Mouse (Mus musculus): ENCODE data around the gene Chn1. TPM values are rescaled to one million over a fixed set of nuclear protein-coding genes. Genes with fewer than 3 reads are reported as not detected.

The Chn1 gene
- total and polyA plus RNA-seq, 3 experiments, result 5.0 to 14.1 TPM; not detected in 1

- no peaks in the 10 kb centered on the region for H3K79me2 ChIP-seq (ENCODE audit: control insufficient read depth, insufficient read depth, low read length, poor library complexity)
- H3K36me3 ChIP-seq (ENCODE audit: control insufficient read depth in 1 of 2, insufficient read depth in 2 of 2, low read length in 2 of 2), result peaks cover 0 to 12% of the 10 kb centered on the region in 2 experiments; a peak in 2 of 4 replicates
- no peak overlapping the region for H3K27ac ChIP-seq (ENCODE audit: control insufficient read depth, low read depth, low read length)
- no peak for DNase-seq (ENCODE audit: low read depth, low spot score)
- TF ChIP-seq TAL1 (IDR thresholded peaks at IDR 0.05; ENCODE audit: low read length), result no peak
- no peak for TF ChIP-seq GABPA (IDR thresholded peaks at IDR 0.05; ENCODE audit: low read depth, low read length)
- TF ChIP-seq BHLHE40 (IDR thresholded peaks at IDR 0.05; ENCODE audit: borderline replicate concordance, low read depth, low read length), result no peak
- no peak for TF ChIP-seq EP300 (IDR thresholded peaks at IDR 0.05; ENCODE audit: low read depth in 1 of 2, low read length in 2 of 2)
- no peak for TF ChIP-seq ZNF384 (IDR thresholded peaks at IDR 0.05; ENCODE audit: low read depth, low read length)
- no peak for TF ChIP-seq CHD2 (IDR thresholded peaks at IDR 0.05; ENCODE audit: low read length)
- TF ChIP-seq ETS1 (IDR thresholded peaks at IDR 0.05; ENCODE audit: low read depth, low read length), result no peak
- TF ChIP-seq TBP (IDR thresholded peaks at IDR 0.05; ENCODE audit: low read depth, low read length), result no peak
- no peak for TF ChIP-seq E2F4 (IDR thresholded peaks at IDR 0.05; ENCODE audit: borderline replicate concordance, low read depth, low read length)
- TF ChIP-seq CHD1 (IDR thresholded peaks at IDR 0.05; ENCODE audit: low read depth, low read length), result no peak
- no peak for TF ChIP-seq USF2 (IDR thresholded peaks at IDR 0.05; ENCODE audit: borderline replicate concordance in 1 of 2, insufficient read depth in 1 of 2, low read depth in 1 of 2, low read length in 2 of 2)
- TF ChIP-seq ZC3H11A (IDR thresholded peaks at IDR 0.05; ENCODE audit: low read depth, low read length), result no peak; the same call in 1 of the 2 replicates
- no peak for TF ChIP-seq SMC3 (IDR thresholded peaks at IDR 0.05; ENCODE audit: low read depth, low read length)
- TF ChIP-seq MAX (IDR thresholded peaks at IDR 0.05; ENCODE audit: low read length), result no peak
- TF ChIP-seq POLR2AphosphoS5 (IDR thresholded peaks at IDR 0.05; ENCODE audit: borderline replicate concordance, low read depth, low read length), result no peak
- no peak for TF ChIP-seq MXI1 (IDR thresholded peaks at IDR 0.05; ENCODE audit: low read depth, low read length)
- TF ChIP-seq MYB (IDR thresholded peaks at IDR 0.05; ENCODE audit: low read depth, low read length), result no peak
- no peak for TF ChIP-seq CTCF (IDR thresholded peaks at IDR 0.05 in 2 of 3, conservative IDR thresholded peaks at IDR 0.05 in 1 of 3; ENCODE audit: control insufficient read depth in 1 of 3, insufficient read depth in 1 of 3, low read depth in 2 of 3, low read length in 3 of 3, poor library complexity in 1 of 3, severe bottlenecking in 1 of 3)
- H3K4me3 ChIP-seq (ENCODE audit: control insufficient read depth in 1 of 2, insufficient read depth in 1 of 2, low read depth in 2 of 2, low read length in 2 of 2), result no peak overlapping the region; a peak in 1 of 4 replicates
- H3K9ac ChIP-seq (ENCODE audit: control insufficient read depth, low read depth, low read length, poor library complexity, severe bottlenecking), result no peak overlapping the region
- no peaks in the 10 kb centered on the region for H3K27me3 ChIP-seq (ENCODE audit: control insufficient read depth in 1 of 2, insufficient read depth in 2 of 2, low read length in 2 of 2)
- peaks cover 2 to 6% of the 10 kb centered on the region in 2 experiments; a peak in 3 of 4 replicates for H3K4me1 ChIP-seq (ENCODE audit: control insufficient read depth in 1 of 2, insufficient read depth in 2 of 2, low read length in 2 of 2)
- H3K9me3 ChIP-seq (replicated peaks; ENCODE audit: insufficient read depth, low read length), result no peaks in the 10 kb centered on the region
Measured at GRCm38 (mm10) chr2:73759899-73760298, 15.2 kb downstream of the Chn1 start.

- Histone ChIP-seq H3K36me3 (ENCODE audit: control insufficient read depth in 1 of 2, insufficient read depth in 2 of 2, low read length in 2 of 2) (peaks cover 0 to 12% of the 10 kb centered on the region in 2 experiments; a peak in 2 of 4 replicates), H3K9me3 (replicated peaks; ENCODE audit: insufficient read depth, low read length) (no peaks in the 10 kb centered on the region), H3K4me3 (ENCODE audit: control insufficient read depth in 1 of 2, insufficient read depth in 1 of 2, low read depth in 2 of 2, low read length in 2 of 2) (peak overlapping the region in 1 of 2 experiments; percentile 5; a peak in 1 of 4 replicates), H3K27me3 (ENCODE audit: control insufficient read depth in 1 of 2, insufficient read depth in 2 of 2, low read length in 2 of 2) (no peaks in the 10 kb centered on the region), H3K27ac (ENCODE audit: control insufficient read depth, low read depth, low read length) (0 out of 2 replicates have a peak overlapping the region, but pooled peaks have one; percentile 7), H3K9ac (ENCODE audit: control insufficient read depth, low read depth, low read length, poor library complexity, severe bottlenecking) (no peak overlapping the region), H3K79me2 (ENCODE audit: control insufficient read depth, insufficient read depth, low read length, poor library complexity) (no peaks in the 10 kb centered on the region), H3K4me1 (ENCODE audit: control insufficient read depth in 1 of 2, insufficient read depth in 2 of 2, low read length in 2 of 2) (peaks cover 2 to 6% of the 10 kb centered on the region in 2 experiments; a peak in 3 of 4 replicates)
- DNase-seq (ENCODE audit: low read depth, low spot score), result peak; percentile 91
- TF ChIP-seq ETS1 (IDR thresholded peaks at IDR 0.05; ENCODE audit: low read depth, low read length) (peak; percentile 85), MAFK (IDR thresholded peaks at IDR 0.05; ENCODE audit: borderline replicate concordance, low read depth, low read length) (no peak; the same call in 1 of the 2 replicates), MAZ (IDR thresholded peaks at IDR 0.05; ENCODE audit: low read depth, low read length) (peak; percentile 99), RCOR1 (IDR thresholded peaks at IDR 0.05; ENCODE audit: low read depth, low read length) (peak; percentile 82), MYB (IDR thresholded peaks at IDR 0.05; ENCODE audit: low read depth, low read length) (0 out of 2 replicates have a peak, but pooled peaks have one; percentile 69), TCF12 (IDR thresholded peaks at IDR 0.05; ENCODE audit: low read depth, low read length) (peak; percentile 90), USF1 (IDR thresholded peaks at IDR 0.05; ENCODE audit: low read depth, low read length) (no peak), ZNF384 (IDR thresholded peaks at IDR 0.05; ENCODE audit: low read depth, low read length) (peak; percentile 87), CHD1 (IDR thresholded peaks at IDR 0.05; ENCODE audit: low read depth, low read length) (no peak), SIN3A (IDR thresholded peaks at IDR 0.05; ENCODE audit: low read length) (peak; percentile 85), GATA1 (IDR thresholded peaks at IDR 0.05; ENCODE audit: low read depth, low read length) (peak; percentile 85), EP300 (IDR thresholded peaks at IDR 0.05; ENCODE audit: low read depth in 1 of 2, low read length in 2 of 2) (peak; percentile 85 to 93), TAL1 (IDR thresholded peaks at IDR 0.05; ENCODE audit: low read length) (peak; percentile 82)
Measured at GRCm38 (mm10) chr2:73759027-73759426, 16.1 kb downstream of the Chn1 start.

Data from MEL (cell line).